Mouse (Mus musculus): ENCODE data around the gene Pik3cb.

The Pik3cb gene

GRCm38 (mm10) chr9:99140063-99140882 lies at the start of gene Pik3cb:
Pik3cb (minus strand) TSS chr9:99140621.
- peak; percentile 98 for DNase-seq

DNA sequence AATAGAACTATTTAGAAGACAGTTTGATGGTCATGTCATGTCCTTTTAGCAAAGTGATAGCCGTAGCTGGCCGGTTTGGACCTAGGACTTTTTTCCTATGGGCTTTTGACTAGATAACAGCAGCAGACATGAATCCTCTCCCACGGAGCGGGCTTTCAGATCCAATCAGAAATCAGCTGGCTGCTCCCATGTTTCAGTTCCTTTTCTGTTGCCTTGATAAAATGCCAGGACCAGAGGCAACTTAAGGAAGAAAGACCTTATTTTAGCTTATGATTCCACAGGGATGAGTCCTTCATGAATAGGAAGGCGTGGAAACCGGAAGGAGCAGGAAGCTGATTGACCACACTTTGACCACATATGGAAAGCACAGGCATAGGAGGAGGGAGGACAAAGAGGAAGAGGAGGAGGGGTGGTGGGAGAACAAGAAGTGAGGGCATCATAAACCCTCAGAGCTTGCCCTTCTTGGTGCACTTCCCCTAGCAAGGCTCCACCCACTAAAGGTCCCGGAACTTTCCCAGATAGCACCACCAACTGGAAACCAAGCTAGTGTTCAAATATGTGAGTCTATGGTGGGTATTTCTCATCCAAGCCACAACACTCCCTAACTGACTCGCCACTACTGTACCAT lies 42.7 kb upstream of the Pik3cb start:
- no peak for DNase-seq

DNA sequence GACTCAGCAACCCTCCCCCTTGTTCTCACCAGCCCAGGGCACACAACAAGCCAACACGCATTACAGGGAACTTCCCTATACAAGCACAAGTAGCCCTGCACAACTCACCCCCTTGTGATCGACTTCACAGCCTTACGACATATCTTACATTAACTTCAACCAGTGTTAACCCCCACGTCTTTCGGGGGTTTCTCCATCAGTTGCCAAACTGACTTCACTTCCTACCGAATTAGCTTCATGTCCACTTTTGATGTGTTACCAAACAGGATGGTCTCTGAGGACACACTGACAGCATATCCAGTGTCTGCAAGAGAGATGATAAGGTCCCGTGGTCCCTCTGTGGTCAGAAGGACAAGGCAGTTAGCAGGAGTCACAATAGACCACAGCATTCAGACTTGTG lies 41.7 kb upstream of the Pik3cb start:
- DNase-seq, result no peak

DNA sequence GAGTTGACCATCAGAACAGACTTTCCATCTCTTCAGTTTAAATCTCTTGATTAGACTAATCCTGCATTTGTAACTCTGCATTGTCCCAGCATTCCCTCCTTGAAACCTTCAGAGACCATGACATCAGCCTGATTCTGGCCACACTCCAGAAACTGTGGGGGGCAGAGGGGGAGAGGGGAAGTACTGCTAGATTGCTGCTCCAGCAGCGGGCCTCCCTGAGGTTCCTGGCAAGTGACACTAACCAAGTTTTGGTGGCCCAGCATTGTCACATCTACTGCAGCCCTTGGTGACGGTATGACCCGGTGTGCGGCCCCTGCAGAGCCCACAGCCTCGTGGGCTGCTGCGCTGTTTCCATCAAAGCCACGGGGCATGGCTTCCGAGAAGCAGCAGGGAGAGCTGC lies 39.9 kb upstream of the Pik3cb start:
- no peak for DNase-seq

DNA sequence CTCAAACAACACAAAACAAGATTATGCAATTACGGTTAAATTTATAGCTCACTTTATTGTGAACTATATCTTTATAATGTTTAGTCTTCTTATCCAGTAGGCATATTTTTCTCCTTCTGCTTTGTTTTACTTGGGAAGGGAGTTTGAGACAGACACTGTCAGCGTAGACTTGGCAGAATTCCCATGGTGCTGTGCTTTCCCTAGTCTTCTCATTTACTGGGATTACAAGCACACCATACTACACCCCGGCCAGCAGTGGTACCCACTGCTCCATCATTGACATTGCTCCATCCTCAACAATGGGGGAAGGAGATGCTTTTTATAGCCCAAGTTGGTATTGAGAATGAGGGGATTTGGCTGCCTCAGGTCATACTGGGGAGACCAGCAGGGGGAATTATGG lies 38.3 kb upstream of the Pik3cb start:
- DNase-seq, result no peak

- DNase-seq, result no peak
These were observed 35.4 kb upstream of the Pik3cb start for GRCm38 (mm10) chr9:99175774-99176173.

GRCm38 (mm10) chr9:99172811-99173210 lies 32.4 kb upstream of the Pik3cb start:
- no peak for DNase-seq

- no peak for DNase-seq
These were observed 30.8 kb upstream of the Pik3cb start for GRCm38 (mm10) chr9:99171186-99171585.

GRCm38 (mm10) chr9:99169029-99169428 lies 28.6 kb upstream of the Pik3cb start:
- DNase-seq, result no peak

- DNase-seq, result no peak
These were observed 26.5 kb upstream of the Pik3cb start for GRCm38 (mm10) chr9:99166946-99167345.

DNA sequence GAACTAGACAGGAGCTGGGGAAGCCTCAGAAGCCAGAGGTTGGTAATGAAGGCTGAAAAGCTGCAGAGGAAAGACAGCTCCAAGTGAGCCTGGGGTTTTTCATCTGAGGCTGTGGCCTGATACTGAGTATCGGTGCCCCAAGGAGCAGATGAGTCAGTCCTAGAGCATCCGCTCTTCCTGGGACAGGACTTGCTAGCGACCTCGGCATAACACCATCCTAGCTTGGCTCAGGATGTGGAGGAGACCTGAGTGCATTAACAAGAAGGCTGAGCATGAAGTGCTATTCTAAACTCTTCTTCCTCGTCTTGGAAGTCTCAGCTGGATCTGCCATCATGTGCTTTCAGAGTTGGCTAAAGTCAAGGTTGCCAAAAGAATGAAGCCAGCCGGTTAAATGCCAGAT lies 25.5 kb upstream of the Pik3cb start:
- no peak for DNase-seq

- no peak for DNase-seq
These were observed 24.3 kb upstream of the Pik3cb start for GRCm38 (mm10) chr9:99164664-99165226.

GRCm38 (mm10) chr9:99164148-99164503 lies 23.7 kb upstream of the Pik3cb start:
- DNase-seq, result no peak

- DNase-seq, result no peak
These were observed 23.2 kb upstream of the Pik3cb start for GRCm38 (mm10) chr9:99163420-99164147.

- DNase-seq, result no peak
These were observed 22.4 kb upstream of the Pik3cb start for GRCm38 (mm10) chr9:99162839-99163238.

GRCm38 (mm10) chr9:99160780-99161179 lies 20.4 kb upstream of the Pik3cb start:
- no peak for DNase-seq

DNA sequence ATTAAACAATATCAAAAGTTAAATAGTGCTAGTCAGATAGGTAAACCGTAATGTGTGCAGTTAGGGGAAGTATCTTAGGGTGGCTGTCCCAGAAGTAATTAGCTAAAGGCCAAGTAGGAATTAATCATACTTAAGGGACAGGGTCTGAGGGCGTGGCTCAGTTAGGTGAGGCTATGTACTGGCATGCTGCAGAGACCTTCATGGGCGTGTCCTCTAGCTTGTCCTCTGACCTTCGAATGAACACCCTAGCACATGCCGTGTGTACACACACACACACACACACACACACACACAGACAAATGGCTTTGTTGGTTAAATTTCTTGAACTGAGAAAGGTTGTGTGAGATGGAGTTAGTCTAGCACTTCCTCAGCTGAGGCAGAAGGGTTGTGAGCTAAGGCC lies 19.5 kb upstream of the Pik3cb start:
- no peak for DNase-seq

- DNase-seq, result no peak
These were observed 18.3 kb upstream of the Pik3cb start for GRCm38 (mm10) chr9:99158708-99159107.

GRCm38 (mm10) chr9:99158203-99158632 lies 17.8 kb upstream of the Pik3cb start:
- DNase-seq, result no peak

GRCm38 (mm10) chr9:99153655-99154054 lies 13.2 kb upstream of the Pik3cb start:
- no peak for DNase-seq

DNA sequence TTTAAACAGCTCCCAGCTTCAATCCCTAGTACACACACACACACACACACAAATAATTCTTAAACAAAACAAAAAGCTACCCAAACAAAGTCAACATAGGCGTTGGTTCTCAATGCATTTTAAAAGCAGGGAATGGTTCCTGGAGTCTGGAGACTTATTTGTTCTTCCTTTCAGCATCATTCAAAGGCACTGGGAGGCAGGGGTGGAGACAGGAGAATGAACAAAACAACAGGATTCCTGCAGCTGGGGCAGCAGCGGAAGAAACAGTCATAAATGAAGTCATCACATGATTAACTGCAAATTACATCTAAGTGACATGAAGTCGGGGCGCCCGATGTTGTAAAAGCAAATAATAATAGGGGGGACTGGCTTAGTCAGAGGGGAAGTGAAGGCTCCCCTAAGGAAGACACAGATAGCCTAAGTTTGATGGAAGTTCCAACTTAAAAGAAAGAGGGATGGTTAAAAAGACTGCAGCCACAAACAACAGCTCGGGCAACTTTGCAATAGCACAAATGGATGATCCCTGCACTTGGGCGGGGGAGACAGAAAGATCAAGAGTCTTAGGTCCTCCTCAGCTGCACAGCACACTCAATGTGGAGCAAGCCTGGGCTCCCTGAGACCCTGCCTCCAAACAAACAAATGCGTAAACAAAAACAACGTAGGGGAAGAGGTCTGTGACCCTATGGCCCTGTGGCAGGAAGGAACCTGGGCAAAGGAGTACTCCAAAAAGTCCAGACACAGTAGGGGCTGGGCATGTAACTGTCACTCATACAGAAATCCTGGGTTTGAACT lies 12.5 kb upstream of the Pik3cb start:
- DNase-seq, result no peak

- no peak for DNase-seq
These were observed 6.7 kb upstream of the Pik3cb start for GRCm38 (mm10) chr9:99146855-99147735.

Data from B cell, adult 2 months (primary cell).